Mouse (Mus musculus) midbrain, postnatal 0 days (tissue): ENCODE measurements around the gene Slc16a3. TPM values are rescaled to one million over a fixed set of nuclear protein-coding genes. Genes with fewer than 3 reads are reported as not detected.

ENCODE experiments used
- ATAC-seq: fragments of 200-750 bp; cut with Nextera tagmentation; 2 replicates; pipeline ENCODE4 v1.8.0; 2017; ENCODE audit warnings: moderate number of reproducible peaks, mild to moderate bottlenecking, moderate TSS enrichment, moderate library complexity; ENCODE audit not compliant: low FRiP score
- DNase-seq: peaks from one replicate; pipeline ENCODE4 v3.0.0-alpha.2; 2015; ENCODE audit warnings: low spot score
- H3K27ac ChIP-seq: fragments of 300-500 bp; sonication (generic); 2 replicates; pipeline ENCODE4 v1.5.1; 2014; ENCODE audit warnings: low read depth, mild to moderate bottlenecking, low read length, mixed read lengths
- H3K27me3 ChIP-seq: fragments of 300-500 bp; sonication (generic); 2 replicates; pipeline ENCODE4 v1.6.1; 2014; ENCODE audit warnings: low read length, control low read depth, mixed read lengths; ENCODE audit not compliant: insufficient read depth
- H3K36me3 ChIP-seq: fragments of 300-500 bp; sonication (generic); 2 replicates; pipeline ENCODE4 v1.6.1; 2014; ENCODE audit warnings: low read length, control low read depth, mixed read lengths; ENCODE audit not compliant: insufficient read depth
- H3K4me1 ChIP-seq: fragments of 300-500 bp; sonication (generic); 2 replicates; pipeline ENCODE4 v1.6.1; 2014; ENCODE audit warnings: mild to moderate bottlenecking, control low read depth, antibody characterized with exemption, low read length, mixed read lengths; ENCODE audit not compliant: insufficient read depth
- H3K4me2 ChIP-seq: fragments of 300-500 bp; sonication (generic); 2 replicates; pipeline ENCODE4 v1.6.1; 2014; ENCODE audit warnings: low read depth, mild to moderate bottlenecking, low read length, mixed read lengths; ENCODE audit not compliant: poor library complexity, severe bottlenecking
- H3K4me3 ChIP-seq: fragments of 300-500 bp; sonication (generic); 2 replicates; pipeline ENCODE4 v1.5.1; 2014; ENCODE audit warnings: low read depth, mild to moderate bottlenecking, low read length, moderate library complexity
- H3K9ac ChIP-seq: fragments of 300-500 bp; sonication (generic); replicated peaks from 2 replicates; pipeline ENCODE4 v1.6.1; 2014; ENCODE audit warnings: mild to moderate bottlenecking, low read length, moderate library complexity, mixed read lengths; ENCODE audit not compliant: poor library complexity, severe bottlenecking
- H3K9me3 ChIP-seq: fragments of 300-500 bp; sonication (generic); 2 replicates; pipeline ENCODE4 v1.6.1; 2016; ENCODE audit warnings: low read length, control low read depth
- CTCF ChIP-seq: IDR thresholded peaks from 2 replicates; pipeline ENCODE4 v1.5.1; 2016; ENCODE audit warnings: antibody characterized with exemption, mild to moderate bottlenecking
- WGBS: fragments of 180-500 bp; shearing (Covaris S2); extraction: QIAGEN DNeasy Blood & Tissue Kit; methylation state at CpG from one replicate; pipeline ENCODE4 v1.1.7; 2014; 5-methylcytosine and 5-hydroxymethylcytosine counted together
- polyA plus RNA-seq: library from polyadenylated mRNA; unstranded; fragments of >200 nt; fragmentation: Nextera tagmentation; extraction: Ambion mirVana; gene quantifications from 2 replicates; pipeline ENCODE4 v1.2.1, GENCODE M21; 2015
- total RNA-seq: library from RNA; depleted of rRNA; stranded (reverse); fragments of >200 nt; gene quantifications from 2 replicates; pipeline ENCODE4 v1.2.3, GENCODE M21; 2014

Gene Slc16a3
- total and polyA plus RNA-seq, 2 experiments from 2014 or later: 3.2 to 20.2 TPM

- no peak overlapping the region; the same call in 1 of the 2 replicates for H3K27ac ChIP-seq
- ATAC-seq: no peak
- peaks cover 31% of the 10 kb centered on the region for H3K36me3 ChIP-seq
- no peak overlapping the region for H3K9ac ChIP-seq
- TF ChIP-seq CTCF: no peak
- H3K9me3 ChIP-seq: no peaks in the 10 kb centered on the region
- peaks cover 11% of the 10 kb centered on the region for H3K4me1 ChIP-seq
- no peak for DNase-seq
- WGBS: 67% methylated on average over 4 of the region's 4 CpGs
- no peak overlapping the region for H3K4me3 ChIP-seq
- H3K27me3 ChIP-seq: no peaks in the 10 kb centered on the region
- H3K4me2 ChIP-seq: no peak overlapping the region
Observed at GRCm38 (mm10) chr11:120984448-120985330, 36.4 kb downstream of the Slc16a3 start.

- no peak for DNase-seq
- no peak overlapping the region for H3K4me3 ChIP-seq
- WGBS: 88% methylated on average over 3 of the region's 3 CpGs
Observed at GRCm38 (mm10) chr11:120987608-120988007, 39.3 kb downstream of the Slc16a3 start.

GRCm38 (mm10) chr11:120988410-120988809 is 40.1 kb downstream of the Slc16a3 start:
- 62% methylated on average over 4 of the region's 4 CpGs for WGBS
- no peak for DNase-seq

More at GRCm38 (mm10) chr11:120987608-120988007, 39.3 kb downstream of the Slc16a3 start:
- Histone ChIP-seq H3K36me3 (peaks cover 8% of the 10 kb centered on the region), H3K4me1 (peaks cover 17% of the 10 kb centered on the region), H3K9me3 (no peaks in the 10 kb centered on the region), H3K9ac (no peak overlapping the region), H3K27me3 (no peaks in the 10 kb centered on the region), H3K27ac (no peak overlapping the region), H3K4me2 (no peak overlapping the region)
- no peak for TF ChIP-seq CTCF
- ATAC-seq: no peak

DNA sequence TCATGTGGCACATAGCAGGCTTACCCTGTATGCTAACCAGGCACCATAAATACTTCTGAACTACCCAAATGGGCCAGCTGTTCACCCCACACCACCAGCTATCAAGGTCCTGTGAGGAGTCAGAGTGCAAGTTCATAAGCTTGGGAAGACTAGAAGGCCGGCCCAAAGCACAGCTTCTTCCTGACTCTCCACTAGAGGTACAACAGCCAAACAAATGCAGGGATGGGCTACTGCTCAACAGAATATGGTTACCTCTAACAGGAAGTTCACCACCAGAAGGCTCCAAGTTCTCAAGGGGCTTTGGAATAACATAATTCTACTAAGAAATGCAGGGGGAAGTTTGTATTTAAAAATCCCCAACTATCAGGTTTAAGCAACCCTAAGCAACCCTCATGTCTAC is 41.2 kb downstream of the Slc16a3 start:
- TF ChIP-seq CTCF: no peak
- no peak overlapping the region for H3K27ac ChIP-seq
- peak overlapping the region; percentile 64 for H3K4me2 ChIP-seq
- 22% methylated on average over 1 of the region's 1 CpGs for WGBS
- DNase-seq (peak; percentile 5), ATAC-seq (no peak)
- peak overlapping the region; percentile 100 for H3K4me3 ChIP-seq
- no peaks in the 10 kb centered on the region for H3K27me3 ChIP-seq
- peaks cover 24% of the 10 kb centered on the region for H3K4me1 ChIP-seq
- no peaks in the 10 kb centered on the region for H3K9me3 ChIP-seq
- H3K9ac ChIP-seq: peak overlapping the region; percentile 6; the same call in 1 of the 2 replicates
- no peaks in the 10 kb centered on the region for H3K36me3 ChIP-seq

More at GRCm38 (mm10) chr11:120988410-120988809, 40.1 kb downstream of the Slc16a3 start:
- peaks cover 22% of the 10 kb centered on the region for H3K4me1 ChIP-seq
- no peaks in the 10 kb centered on the region for H3K36me3 ChIP-seq
- TF ChIP-seq CTCF: no peak
- peak overlapping the region; percentile 100; the same call in 1 of the 2 replicates for H3K4me3 ChIP-seq
- no peak for ATAC-seq
- H3K4me2 ChIP-seq: peak overlapping the region; percentile 64
- H3K27ac ChIP-seq: no peak overlapping the region
- no peaks in the 10 kb centered on the region for H3K27me3 ChIP-seq
- H3K9me3 ChIP-seq: no peaks in the 10 kb centered on the region
- no peak overlapping the region; the same call in 1 of the 2 replicates for H3K9ac ChIP-seq

DNA sequence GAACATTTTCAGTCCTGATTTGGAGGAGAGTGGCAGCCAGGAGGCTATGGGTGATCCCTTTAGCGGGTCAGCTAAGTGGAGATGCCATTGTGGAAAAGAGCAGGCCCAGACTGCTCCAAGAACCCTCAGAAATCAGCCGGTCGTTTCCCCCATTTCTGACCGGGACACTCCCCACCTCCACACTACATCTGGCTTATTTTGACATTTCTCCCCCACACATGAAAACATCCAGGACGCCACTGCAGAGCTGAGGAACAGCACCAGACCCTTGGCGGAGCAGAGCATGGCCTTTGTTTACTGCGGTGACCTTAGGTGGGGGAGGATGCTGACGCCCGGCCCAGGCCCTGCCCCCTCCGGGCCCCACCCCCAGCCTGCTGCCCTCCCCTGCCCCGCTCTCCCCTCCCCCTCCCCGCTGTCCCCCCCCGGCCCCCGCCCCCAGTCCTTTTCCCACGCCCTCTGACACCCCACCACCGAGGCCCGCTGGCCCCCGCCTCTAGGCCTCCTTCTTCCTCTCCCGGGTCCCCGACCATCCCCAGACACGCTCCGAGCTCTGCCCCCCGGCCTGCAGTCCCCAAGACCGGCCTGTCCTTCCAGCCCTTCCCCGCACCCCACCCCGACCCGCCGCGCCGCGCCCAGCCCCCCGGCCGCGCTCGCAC is 42.0 kb downstream of the Slc16a3 start:
- Histone ChIP-seq H3K4me1 (peaks cover 24% of the 10 kb centered on the region), H3K36me3 (no peaks in the 10 kb centered on the region), H3K9ac (peak overlapping the region; percentile 100), H3K4me2 (peak overlapping the region; percentile 64), H3K27ac (peak overlapping the region; percentile 97), H3K9me3 (no peaks in the 10 kb centered on the region), H3K4me3 (peak overlapping the region; percentile 100), H3K27me3 (no peaks in the 10 kb centered on the region)
- WGBS: under 1% methylated on average over 21 of the region's 35 CpGs
- ATAC-seq (peak; percentile 54; the same call in 1 of the 2 replicates), DNase-seq (peak; percentile 22)
- TF ChIP-seq CTCF: peak; percentile 27
